Mouse (Mus musculus) liver, embryonic 14.5 days (tissue): ENCODE measurements around the gene Gimap9. TPM values are rescaled to one million over a fixed set of nuclear protein-coding genes. Genes with fewer than 3 reads are reported as not detected.

ENCODE experiments used
- ATAC-seq: fragments of 200-750 bp; cut with Nextera tagmentation; 2 replicates; pipeline ENCODE4 v1.8.0; 2017; ENCODE audit warnings: moderate number of reproducible peaks, mild to moderate bottlenecking, moderate library complexity; ENCODE audit not compliant: insufficient read depth
- DNase-seq, 3 experiments: peaks; one replicate each; pipeline ENCODE4 v3.0.0-alpha.2; 2012 to 2013; ENCODE audit warnings: low read depth in 3 of 3, low spot score in 3 of 3
- H3K27ac ChIP-seq: fragments of 300-500 bp; sonication (generic); 2 replicates; pipeline ENCODE4 v1.5.1; 2014; ENCODE audit warnings: moderate library complexity, mild to moderate bottlenecking, control low read depth, inconsistent platforms
- H3K27me3 ChIP-seq: fragments of 300-500 bp; sonication (generic); 2 replicates; pipeline ENCODE4 v1.6.1; 2014; ENCODE audit warnings: mild to moderate bottlenecking, low read length, moderate library complexity; ENCODE audit not compliant: control insufficient read depth, insufficient read depth
- H3K36me3 ChIP-seq: fragments of 300-500 bp; sonication (generic); replicated peaks from 2 replicates; pipeline ENCODE4 v1.6.1; 2014; ENCODE audit warnings: low read depth; ENCODE audit not compliant: control insufficient read depth, insufficient read depth
- H3K4me1 ChIP-seq, 2 experiments: fragments of 200-500 bp in 1 of 2; fragments of 300-500 bp in 1 of 2; sonication (generic) in 1 of 2; replicated peaks; 2 replicates each; pipeline ENCODE4 v1.6.1; 2012 to 2014; ENCODE audit warnings: antibody characterized with exemption in 1 of 2, inconsistent platforms in 1 of 2, low read length in 1 of 2; ENCODE audit not compliant: control insufficient read depth in 2 of 2, insufficient read depth in 2 of 2
- H3K4me2 ChIP-seq: fragments of 300-500 bp; sonication (generic); 2 replicates; pipeline ENCODE4 v1.6.1; 2014; ENCODE audit warnings: low read depth, mild to moderate bottlenecking, control low read depth, moderate library complexity
- H3K4me3 ChIP-seq, 2 experiments: fragments of 200-500 bp in 1 of 2; fragments of 300-500 bp in 1 of 2; sonication (generic) in 1 of 2; 2 replicates each; pipeline ENCODE4 v1.5.1; 2012 to 2014; ENCODE audit warnings: low read depth in 2 of 2, low read length in 2 of 2, mild to moderate bottlenecking in 2 of 2, control low read depth in 1 of 2, inconsistent platforms in 1 of 2, moderate library complexity in 1 of 2; ENCODE audit not compliant: insufficient read depth in 1 of 2
- H3K9ac ChIP-seq: fragments of 300-500 bp; sonication (generic); replicated peaks from 2 replicates; pipeline ENCODE4 v1.6.1; 2014; ENCODE audit warnings: mild to moderate bottlenecking, control low read depth, moderate library complexity
- H3K9me3 ChIP-seq: fragments of 300-500 bp; sonication (generic); 2 replicates; pipeline ENCODE4 v1.6.1; 2016; ENCODE audit warnings: low read length, mixed read lengths; ENCODE audit not compliant: control insufficient read depth
- CTCF ChIP-seq: IDR thresholded peaks from 2 replicates; pipeline ENCODE4 v1.5.1; 2016; ENCODE audit warnings: antibody characterized with exemption, low read depth, control low read depth
- EP300 ChIP-seq: IDR thresholded peaks from 2 replicates; pipeline ENCODE4 v1.6.1; 2016; ENCODE audit warnings: antibody characterized with exemption, low read depth
- WGBS: fragments of 180-500 bp; shearing (Covaris S2); extraction: QIAGEN DNeasy Blood & Tissue Kit; methylation state at CpG from one replicate; pipeline ENCODE4 v1.1.7; 2014; ENCODE audit not compliant: insufficient replicate concordance; 5-methylcytosine and 5-hydroxymethylcytosine counted together
- polyA plus RNA-seq, 2 experiments: library from polyadenylated mRNA; depleted of rRNA in 1 of 2; stranded (reverse) in 1 of 2; unstranded in 1 of 2; fragments of >200 nt; fragmentation: Nextera tagmentation in 1 of 2; extraction: Ambion mirVana in 1 of 2; gene quantifications; 2 replicates each; pipeline versions ENCODE4 v1.2.1 to v1.2.3; 2012 to 2014

Gimap9 gene
- polyA plus RNA-seq, 2 experiments: 7.2 to 8.0 TPM

- Histone ChIP-seq H3K4me1 (no peaks in the 10 kb centered on the region), H3K36me3 (no peaks in the 10 kb centered on the region), H3K9ac (no peak overlapping the region), H3K9me3 (no peaks in the 10 kb centered on the region), H3K4me2 (no peak overlapping the region), H3K27me3 (no peaks in the 10 kb centered on the region), H3K27ac (no peak overlapping the region), H3K4me3 (no peak overlapping the region)
- DNase-seq (no peak), ATAC-seq (no peak)
- 48% methylated on average over 5 of the region's 5 CpGs for WGBS
- TF ChIP-seq EP300 (no peak), CTCF (no peak)
Observed at GRCm38 (mm10) chr6:48658721-48659120, 17.2 kb upstream of the Gimap9 start.

- Histone ChIP-seq H3K9me3 (no peaks in the 10 kb centered on the region), H3K27ac (no peak overlapping the region), H3K4me2 (no peak overlapping the region), H3K4me3 (no peak overlapping the region), H3K27me3 (no peaks in the 10 kb centered on the region), H3K36me3 (no peaks in the 10 kb centered on the region), H3K4me1 (peaks cover 2% of the 10 kb centered on the region in 2 experiments; a peak in 1 of 4 replicates), H3K9ac (no peak overlapping the region)
- ATAC-seq (no peak), DNase-seq (no peak)
- 59% methylated on average over 4 of the region's 4 CpGs for WGBS
- TF ChIP-seq EP300: no peak
- no peak for TF ChIP-seq CTCF
Observed at GRCm38 (mm10) chr6:48664750-48665149, 11.2 kb upstream of the Gimap9 start.

GRCm38 (mm10) chr6:48665471-48665870, 10.5 kb upstream of the Gimap9 start:
- H3K27ac ChIP-seq: no peak overlapping the region
- WGBS: 70% methylated on average over 9 of the region's 9 CpGs
- no peak for DNase-seq
- H3K4me1 ChIP-seq: peaks cover 2% of the 10 kb centered on the region in 2 experiments; a peak in 1 of 4 replicates
- no peaks in the 10 kb centered on the region for H3K36me3 ChIP-seq
- no peak overlapping the region for H3K4me3 ChIP-seq
- H3K9ac ChIP-seq: no peak overlapping the region
- ATAC-seq: no peak
- no peaks in the 10 kb centered on the region for H3K9me3 ChIP-seq
- H3K4me2 ChIP-seq: no peak overlapping the region
- no peaks in the 10 kb centered on the region for H3K27me3 ChIP-seq
- TF ChIP-seq CTCF: no peak
- no peak for TF ChIP-seq EP300

GRCm38 (mm10) chr6:48666159-48666586, 9.8 kb upstream of the Gimap9 start:
- no peak overlapping the region for H3K4me3 ChIP-seq
- TF ChIP-seq CTCF (no peak), EP300 (no peak)
- no peak overlapping the region for H3K27ac ChIP-seq
- DNase-seq (peak in 1 of 3 experiments; percentile 11), ATAC-seq (peak; percentile 18; the same call in 1 of the 2 replicates)
- no peaks in the 10 kb centered on the region for H3K27me3 ChIP-seq
- no peaks in the 10 kb centered on the region for H3K9me3 ChIP-seq
- 21% methylated on average over 7 of the region's 7 CpGs for WGBS
- peaks cover 2% of the 10 kb centered on the region in 2 experiments; a peak in 1 of 4 replicates for H3K4me1 ChIP-seq
- no peak overlapping the region; the same call in 1 of the 2 replicates for H3K4me2 ChIP-seq
- H3K9ac ChIP-seq: no peak overlapping the region
- H3K36me3 ChIP-seq: no peaks in the 10 kb centered on the region

- no peaks in the 10 kb centered on the region for H3K36me3 ChIP-seq
- ATAC-seq: no peak
Observed at GRCm38 (mm10) chr6:48668022-48668421, 7.9 kb upstream of the Gimap9 start.

More at GRCm38 (mm10) chr6:48668022-48668421, 7.9 kb upstream of the Gimap9 start:
- Histone ChIP-seq H3K9ac (no peak overlapping the region), H3K4me3 (no peak overlapping the region), H3K4me1 (peaks cover 2% of the 10 kb centered on the region in 2 experiments; a peak in 1 of 4 replicates), H3K27me3 (no peaks in the 10 kb centered on the region), H3K9me3 (no peaks in the 10 kb centered on the region), H3K27ac (no peak overlapping the region), H3K4me2 (no peak overlapping the region)
- no peak for DNase-seq
- TF ChIP-seq EP300: no peak
- TF ChIP-seq CTCF: no peak
